Mouse (Mus musculus) cerebral cortex, adult 2 months (tissue): Measurements from ENCODE around the gene Rapgefl1.

ENCODE experiments used
- WGBS: fragments of 180-500 bp; shearing (Covaris S2); methylation state at CpG from one replicate; pipeline ENCODE4 v1.1.7; 2018; 5-methylcytosine and 5-hydroxymethylcytosine counted together

The Rapgefl1 gene

GRCm38 (mm10) chr11:98816706-98817239, 19.8 kb upstream of the Rapgefl1 start:
- 94% methylated on average over 1 of the region's 1 CpGs for WGBS

GRCm38 (mm10) chr11:98820968-98821367, 15.6 kb upstream of the Rapgefl1 start:
- WGBS = 93% methylated on average over 5 of the region's 5 CpGs

GRCm38 (mm10) chr11:98826071-98826470, 10.5 kb upstream of the Rapgefl1 start:
- WGBS = 99% methylated on average over 2 of the region's 2 CpGs

GRCm38 (mm10) chr11:98827877-98828276, 8.7 kb upstream of the Rapgefl1 start:
- WGBS = 75% methylated on average over 2 of the region's 2 CpGs

- 52% methylated on average over 12 of the region's 12 CpGs for WGBS
These were observed 7.4 kb upstream of the Rapgefl1 start for GRCm38 (mm10) chr11:98829091-98829775.

GRCm38 (mm10) chr11:98829875-98830274, 6.7 kb upstream of the Rapgefl1 start:
- WGBS = 70% methylated on average over 4 of the region's 4 CpGs

- 21% methylated on average over 5 of the region's 5 CpGs for WGBS
These were observed 1.3 kb upstream of the Rapgefl1 start for GRCm38 (mm10) chr11:98835296-98835695.

- WGBS = 37% methylated on average over 3 of the region's 3 CpGs
These were observed 860 bp upstream of the Rapgefl1 start for GRCm38 (mm10) chr11:98835725-98836124.

- WGBS = 22% methylated on average over 7 of the region's 7 CpGs
These were observed 457 bp upstream of the Rapgefl1 start for GRCm38 (mm10) chr11:98836128-98836527.

GRCm38 (mm10) chr11:98837231-98837704, 683 bp downstream of the Rapgefl1 start:
- WGBS = 3% methylated on average over 29 of the region's 29 CpGs

- 46% methylated on average over 11 of the region's 11 CpGs for WGBS
These were observed 1.3 kb downstream of the Rapgefl1 start for GRCm38 (mm10) chr11:98837917-98838316.

- WGBS = 34% methylated on average over 9 of the region's 9 CpGs
These were observed 1.9 kb downstream of the Rapgefl1 start for GRCm38 (mm10) chr11:98838512-98838911.

GRCm38 (mm10) chr11:98839402-98839801, 2.8 kb downstream of the Rapgefl1 start:
- WGBS = 55% methylated on average over 6 of the region's 6 CpGs

- WGBS = 61% methylated on average over 10 of the region's 10 CpGs
These were observed 3.3 kb downstream of the Rapgefl1 start for GRCm38 (mm10) chr11:98839897-98840296.

GRCm38 (mm10) chr11:98846016-98846415, 9.4 kb downstream of the Rapgefl1 start:
- 48% methylated on average over 13 of the region's 13 CpGs for WGBS

GRCm38 (mm10) chr11:98846865-98847604, 10.4 kb downstream of the Rapgefl1 start:
- WGBS = 74% methylated on average over 19 of the region's 19 CpGs

- 22% methylated on average over 19 of the region's 19 CpGs for WGBS
These were observed 12.8 kb downstream of the Rapgefl1 start for GRCm38 (mm10) chr11:98849196-98849894.

- WGBS = 48% methylated on average over 26 of the region's 26 CpGs
These were observed 13.8 kb downstream of the Rapgefl1 start for GRCm38 (mm10) chr11:98850100-98851093.

- 88% methylated on average over 8 of the region's 8 CpGs for WGBS
These were observed 17.5 kb downstream of the Rapgefl1 start for GRCm38 (mm10) chr11:98854116-98854515.

- WGBS = 94% methylated on average over 2 of the region's 2 CpGs
These were observed 18.1 kb downstream of the Rapgefl1 start for GRCm38 (mm10) chr11:98854659-98855058.
